In genomic region chr14:102497179-102497578, GRCm38 (mm10) we compare ENCODE assay signal across 24 mouse cellular contexts.
"Had no signal": no experiment of that assay in that cellular context is flagged by ENCODE, and none has a peak within 500 bp of the region (broad histone marks: within the 10 kb centered on the region; RNA-seq: fewer than 3 reads in every experiment).

No protein-coding gene starts in this region.

- H3K36me3 ChIP-seq: limb, embryonic 12.5 days; limb, embryonic 15.5 days; midbrain, embryonic 10.5 days; midbrain, embryonic 13.5 days; neural tube, embryonic 13.5 days had no signal

- H3K4me2 ChIP-seq: limb, embryonic 12.5 days; limb, embryonic 15.5 days; liver, embryonic 11.5 days; lung, embryonic 14.5 days; midbrain, embryonic 13.5 days; neural tube, embryonic 13.5 days had no signal

- H3K9me3 ChIP-seq: limb, embryonic 12.5 days; limb, embryonic 15.5 days; megakaryocyte, embryonic 14.5 days; midbrain, embryonic 10.5 days; midbrain, embryonic 13.5 days; neural tube, embryonic 13.5 days had no signal

- H3K4me1 ChIP-seq: limb, embryonic 12.5 days; limb, embryonic 15.5 days; megakaryocyte, embryonic 14.5 days; midbrain, embryonic 10.5 days; midbrain, embryonic 13.5 days; neural tube, embryonic 13.5 days had no signal

- H3K9ac ChIP-seq: limb, embryonic 12.5 days; limb, embryonic 15.5 days; liver, embryonic 14.5 days; liver, postnatal 0 days; lung, embryonic 14.5 days; midbrain, embryonic 13.5 days; neural tube, embryonic 13.5 days had no signal

- DNase-seq: left cerebral cortex, postnatal 4 days; liver, postnatal 0 days; lung, embryonic 14.5 days; lung, postnatal 36 days; retina, postnatal 1 day; right cerebral cortex, postnatal 25 days; spleen, adult 18-20 months; thymus, adult 2 months; thymus, postnatal 14 days; thymus, postnatal 4 days had no signal

- H3K4me3 ChIP-seq: limb, embryonic 12.5 days; limb, embryonic 15.5 days; megakaryocyte, embryonic 14.5 days; midbrain, embryonic 10.5 days; midbrain, embryonic 13.5 days; myocyte; neural tube, embryonic 13.5 days had no signal

- H3K27ac ChIP-seq: hindbrain, postnatal 0 days; limb, embryonic 12.5 days; limb, embryonic 15.5 days; liver, embryonic 14.5 days; midbrain, embryonic 10.5 days; midbrain, embryonic 13.5 days; neural tube, embryonic 13.5 days had no signal

- ATAC-seq: hindbrain, postnatal 0 days; inflammation-experienced regulatory T-cells, adult 6 months; intestine, embryonic 16.5 days; liver, postnatal 0 days; lung, postnatal 0 days; midbrain, embryonic 13.5 days; midbrain, embryonic 16.5 days had no signal

- H3K27me3 ChIP-seq: limb, embryonic 12.5 days; limb, embryonic 15.5 days; megakaryocyte, embryonic 14.5 days; midbrain, embryonic 13.5 days; neural tube, embryonic 13.5 days had no signal
